Mouse (Mus musculus) megakaryocyte-erythroid progenitor cell, adult 5-6 weeks (primary cell): Measurements from ENCODE around the gene Hist2h2be. TPM values are rescaled to one million over a fixed set of nuclear protein-coding genes. Genes with fewer than 3 reads are reported as not detected.
"Not testable (repeated sequence)": the region's sequence is repeated elsewhere in the genome, so short reads cannot be mapped to it uniquely, and the experiment has no call there.

ENCODE experiments used
- ATAC-seq: replicated peaks from 2 replicates; pipeline ENCODE4 v1.8.0; 2016; ENCODE audit warnings: mild to moderate bottlenecking, inconsistent platforms; ENCODE audit not compliant: severe bottlenecking, poor library complexity, low FRiP score, low TSS enrichment
- total RNA-seq, 2 experiments: library from RNA; stranded (forward) in 1 of 2; stranded (reverse) in 1 of 2; fragments of 200-1000, 215-1000 nt in 1 of 2; fragments of >200 nt in 1 of 2; fragmentation: Nextera tagmentation in 1 of 2; gene quantifications; 2 replicates each; pipeline ENCODE4 v1.2.3; 2014 to 2017

Hist2h2be gene
- total RNA-seq (2014; fragmentation: Nextera tagmentation) (10.8 and 11.4 TPM in 2 replicates), total RNA-seq (2017) (7.4 and 10.0 TPM in 2 replicates)

DNA sequence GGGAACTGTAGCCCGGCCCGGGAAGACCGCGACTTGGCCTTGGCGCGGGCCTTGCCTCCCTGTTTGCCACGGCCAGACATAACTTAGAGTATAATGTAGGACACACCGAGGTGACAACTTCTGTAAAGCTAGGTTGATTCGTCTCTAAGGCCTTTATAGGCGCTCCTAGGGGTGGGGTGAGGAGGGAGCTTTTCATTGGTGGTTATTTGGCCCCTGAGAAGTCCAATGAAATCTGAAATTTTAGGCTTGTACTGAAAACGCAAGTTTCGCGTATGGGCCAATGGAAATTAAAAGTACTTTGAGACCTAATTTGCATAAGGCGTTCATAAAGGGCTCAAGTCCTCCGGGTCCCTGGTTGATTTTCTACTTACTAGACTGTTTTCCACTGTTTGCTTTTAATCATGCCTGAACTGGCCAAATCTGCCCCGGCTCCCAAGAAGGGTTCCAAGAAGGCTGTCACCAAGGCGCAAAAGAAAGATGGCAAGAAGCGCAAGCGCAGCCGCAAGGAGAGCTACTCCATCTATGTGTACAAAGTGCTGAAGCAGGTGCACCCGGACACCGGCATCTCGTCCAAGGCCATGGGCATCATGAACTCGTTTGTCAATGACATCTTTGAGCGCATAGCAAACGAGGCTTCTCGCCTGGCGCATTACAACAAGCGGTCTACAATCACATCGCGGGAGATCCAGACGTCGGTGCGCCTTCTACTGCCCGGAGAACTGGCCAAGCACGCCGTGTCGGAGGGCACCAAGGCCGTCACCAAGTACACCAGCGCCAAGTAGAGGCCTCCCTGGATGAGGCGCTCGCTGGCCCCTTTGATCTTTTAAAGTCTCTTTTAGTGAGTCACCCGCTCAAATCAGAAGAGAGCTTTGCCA lies at the start of gene Hist2h2be, which contains the start of gene Hist2h2ac:
TSS of gene Hist2h2be (plus strand) at position 355 of the 875 bp plus-strand sequence.
TSS of gene Hist2h2ac (minus strand) at position 116 of the 875 bp plus-strand sequence.
- peak; percentile 86 for ATAC-seq

GRCm38 (mm10) chr3:96171583-96172196 lies 49.2 kb upstream of the Hist2h2be start:
- ATAC-seq: no peak

- ATAC-seq: peak; percentile 87
These were observed 48.4 kb upstream of the Hist2h2be start, which contains the start of gene Sf3b4 for GRCm38 (mm10) chr3:96172197-96173178. TSS of gene Sf3b4 (plus strand) at chr3:96172332.

DNA sequence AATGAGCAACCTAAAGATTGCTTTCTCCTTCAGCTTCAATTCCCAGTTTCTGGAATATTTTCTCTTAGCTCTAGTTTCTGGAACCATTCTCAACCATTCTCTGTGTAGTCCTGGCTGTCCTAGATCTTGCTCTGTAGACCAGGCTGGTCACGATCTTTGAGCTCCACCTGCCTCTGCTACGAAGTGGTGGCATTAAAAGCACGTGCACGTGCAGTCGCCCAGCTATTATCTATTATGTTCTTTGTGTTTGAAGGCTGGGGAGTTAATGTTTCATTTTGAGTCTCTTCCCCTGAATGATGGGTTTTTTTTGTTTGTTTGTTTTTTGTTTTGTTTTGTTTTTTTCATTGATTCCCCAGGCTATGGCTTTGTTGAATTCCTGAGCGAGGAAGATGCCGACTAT lies 47.7 kb upstream of the Hist2h2be start:
- ATAC-seq: no peak

GRCm38 (mm10) chr3:96174042-96174441 lies 46.9 kb upstream of the Hist2h2be start:
- not testable (repeated sequence) for ATAC-seq

- no peak for ATAC-seq
These were observed 45.7 kb upstream of the Hist2h2be start for GRCm38 (mm10) chr3:96175251-96175650.

- ATAC-seq: no peak
These were observed 42.5 kb upstream of the Hist2h2be start for GRCm38 (mm10) chr3:96178427-96178826.

DNA sequence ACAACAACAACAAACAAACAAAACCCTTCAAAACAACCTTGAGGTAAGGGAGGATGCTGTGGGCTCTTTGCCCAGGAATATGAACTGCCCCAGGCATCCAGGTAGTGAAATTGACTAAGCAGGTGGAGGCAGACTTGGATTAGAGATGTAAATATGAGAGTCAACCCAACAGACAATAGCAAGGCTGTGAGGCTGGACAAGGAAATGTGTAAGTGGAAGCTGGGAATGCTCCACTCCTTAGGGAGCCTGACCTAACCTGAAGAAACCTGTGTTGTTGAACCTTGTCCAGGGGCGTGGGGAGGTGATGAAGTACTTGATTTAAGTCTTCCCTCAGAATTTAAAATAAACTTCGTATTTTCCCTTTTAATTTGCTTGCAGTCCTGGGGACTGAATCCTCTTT lies 42.0 kb upstream of the Hist2h2be start:
- ATAC-seq: no peak

GRCm38 (mm10) chr3:96179531-96179930 lies 41.4 kb upstream of the Hist2h2be start:
- ATAC-seq: no peak

GRCm38 (mm10) chr3:96180727-96181477 lies 40.0 kb upstream of the Hist2h2be start, which contains the start of gene Sv2a:
TSS of gene Sv2a (plus strand) at chr3:96181151.
- peak; percentile 33; the same call in 1 of the 2 replicates for ATAC-seq

DNA sequence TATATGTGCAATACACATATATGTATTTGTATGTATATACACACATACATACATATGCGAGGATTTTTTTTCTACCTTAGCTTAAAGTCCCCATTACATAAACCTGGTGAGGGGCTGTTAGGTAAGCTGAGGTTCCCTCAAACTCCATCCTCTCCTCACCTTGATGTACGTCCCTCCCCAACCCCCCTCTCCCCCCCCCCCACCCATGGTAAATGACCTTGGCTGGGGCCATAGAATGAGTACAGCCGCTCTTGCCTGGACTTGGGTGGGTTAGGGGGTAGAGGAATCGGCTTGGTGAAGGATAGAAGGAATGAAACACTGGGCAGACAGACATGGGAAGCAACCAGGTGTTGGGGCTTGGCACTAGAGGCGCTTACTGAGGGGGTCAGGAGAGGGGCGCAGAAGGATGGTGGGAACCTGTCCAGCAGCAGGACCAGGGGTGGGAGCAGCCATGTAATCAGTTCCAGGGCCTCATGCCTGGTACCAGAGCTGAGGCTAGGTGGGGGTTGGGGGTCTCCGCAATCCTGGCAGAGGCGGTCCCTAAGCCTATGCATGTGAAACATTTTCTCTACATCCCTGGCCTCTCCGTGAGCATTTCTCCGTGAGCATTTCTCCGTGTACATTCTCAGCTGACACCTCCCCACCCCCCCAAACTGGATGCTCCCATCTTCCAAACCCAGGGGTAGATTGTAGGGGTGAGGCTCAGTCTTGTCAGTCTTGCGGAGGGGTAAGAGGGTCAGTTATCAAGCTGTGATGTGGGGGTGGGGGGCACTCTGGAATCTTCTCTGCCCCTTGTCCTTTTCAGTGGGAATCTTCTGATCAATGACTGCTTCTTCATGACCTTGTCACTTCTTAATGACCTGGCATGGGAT lies 39.2 kb upstream of the Hist2h2be start:
- no peak for ATAC-seq

GRCm38 (mm10) chr3:96182382-96182776 lies 38.5 kb upstream of the Hist2h2be start:
- ATAC-seq: no peak

DNA sequence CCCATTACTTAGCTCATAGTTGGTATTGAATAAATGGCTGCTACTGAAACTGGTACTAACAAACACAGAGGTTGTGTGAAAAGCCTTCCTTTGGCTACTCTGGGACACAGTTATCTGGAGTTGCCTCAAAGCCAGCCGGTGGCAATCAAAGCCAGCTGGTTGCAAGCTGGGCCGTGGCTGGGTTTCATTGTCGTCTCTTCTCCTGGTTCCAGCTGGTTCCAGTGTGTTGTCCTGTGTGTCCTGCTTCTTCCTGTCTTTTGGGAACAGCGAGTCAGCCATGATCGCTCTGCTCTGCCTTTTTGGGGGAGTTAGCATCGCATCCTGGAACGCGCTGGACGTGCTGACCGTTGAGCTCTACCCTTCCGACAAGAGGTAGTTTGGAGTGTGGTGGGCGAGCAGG lies 27.9 kb upstream of the Hist2h2be start:
- ATAC-seq: no peak

- no peak for ATAC-seq
These were observed 26.0 kb upstream of the Hist2h2be start for GRCm38 (mm10) chr3:96194966-96195365.

DNA sequence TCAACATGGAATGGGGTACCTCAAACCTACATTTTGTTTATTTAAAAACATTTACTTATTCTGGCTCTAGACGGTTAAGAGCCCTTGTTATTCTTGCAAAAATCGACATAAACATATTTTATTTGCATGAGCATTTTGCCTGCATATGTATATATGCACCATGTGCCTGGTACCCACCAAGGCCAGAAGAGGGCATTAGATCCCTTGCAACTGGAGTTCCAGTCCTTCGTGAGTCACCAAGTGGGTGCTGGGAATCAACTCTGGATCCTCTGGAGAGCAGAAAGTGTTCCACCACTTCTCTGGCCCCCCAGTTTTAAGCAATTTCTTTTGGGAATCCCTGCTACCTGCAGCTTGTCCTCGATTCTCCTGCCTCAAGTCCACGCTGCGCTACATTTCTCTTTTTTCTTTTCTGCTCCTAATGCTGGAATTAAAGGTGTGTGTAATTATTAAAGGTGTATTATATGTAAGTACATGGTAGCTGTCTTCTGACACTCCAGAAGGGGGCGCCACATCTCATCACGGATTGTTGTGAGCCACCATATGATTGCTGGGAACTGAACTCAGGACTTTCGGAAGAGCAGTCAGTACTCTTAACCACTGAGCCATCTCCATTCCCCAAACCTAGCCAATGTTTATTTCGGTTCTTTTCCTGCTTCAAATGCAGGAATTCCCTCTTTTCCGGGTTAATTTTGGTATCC lies 25.2 kb upstream of the Hist2h2be start:
- ATAC-seq: no peak

DNA sequence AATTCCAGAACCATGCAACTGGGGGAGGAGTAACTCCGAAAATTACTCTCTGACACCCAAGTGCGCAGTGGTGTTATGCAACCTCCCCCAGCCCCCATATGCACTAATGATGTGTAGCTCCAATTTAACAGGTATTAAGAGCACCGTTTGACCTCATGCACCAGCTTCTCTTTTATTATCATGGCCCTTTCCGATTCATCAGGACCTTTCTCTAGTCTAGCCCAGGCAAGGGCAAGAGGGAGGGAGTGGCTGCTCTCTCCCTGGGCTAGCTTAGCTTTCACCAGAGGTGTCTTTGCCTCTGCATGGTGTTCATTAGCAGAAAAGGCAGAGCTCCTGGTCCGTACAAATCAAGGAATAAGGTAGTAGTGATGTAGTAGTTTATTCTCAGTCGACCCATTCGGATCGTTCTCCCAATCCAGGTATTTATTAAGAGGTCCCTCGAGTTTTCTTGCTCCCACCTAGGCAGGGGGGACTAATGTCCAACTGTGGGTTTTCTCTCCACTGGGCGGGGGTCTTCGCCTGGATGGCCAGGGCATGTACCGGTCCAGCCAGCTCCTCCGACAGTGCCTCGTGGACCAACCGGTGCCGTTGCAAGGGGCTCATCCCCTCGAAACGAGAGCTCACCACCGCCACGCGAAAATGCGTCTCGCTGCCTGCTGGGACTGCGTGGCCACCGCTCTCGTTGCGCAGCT lies 24.3 kb upstream of the Hist2h2be start:
- no peak for ATAC-seq
